In genomic region chr3:103683234-103683965, GRCm38 (mm10) we compare ENCODE assay signal across 9 mouse cellular contexts. TPM values are rescaled to one million over a fixed set of nuclear protein-coding genes. Genes with fewer than 3 reads are reported as not detected.
A peak's percentile ranks its signal among the peaks of the same experiment; 100 is the strongest.
DNase-seq lines count a peak whose midpoint lies in the region; ATAC-seq and TF ChIP-seq lines count a peak whose summit lies in the region.
"Had no signal": no experiment of that assay in that cellular context is flagged by ENCODE, and none has a peak within 500 bp of the region (broad histone marks: within the 10 kb centered on the region; RNA-seq: fewer than 3 reads in every experiment).

No protein-coding gene starts in this region.

- no peaks in the 10 kb centered on the region for H3K27me3 ChIP-seq in intestine, embryonic 14.5 days (replicated peaks; ENCODE audit: control insufficient read depth, insufficient read depth, low read length)
- H3K27me3 ChIP-seq in intestine, postnatal 0 days (replicated peaks; ENCODE audit: control insufficient read depth, insufficient read depth, low read length) = no peaks in the 10 kb centered on the region

- no peak overlapping the region for H3K9ac ChIP-seq in intestine, embryonic 14.5 days (ENCODE audit: low read length)
- no peak overlapping the region for H3K9ac ChIP-seq in intestine, postnatal 0 days (ENCODE audit: low read depth, low read length)
- H3K9ac ChIP-seq: liver, embryonic 13.5 days had no signal

- no peaks in the 10 kb centered on the region for H3K36me3 ChIP-seq in intestine, embryonic 14.5 days (ENCODE audit: control insufficient read depth, insufficient read depth, low read length)
- no peaks in the 10 kb centered on the region for H3K36me3 ChIP-seq in intestine, postnatal 0 days (ENCODE audit: control insufficient read depth, insufficient read depth)
- H3K36me3 ChIP-seq: liver, embryonic 13.5 days had no signal

- no peak overlapping the region for H3K27ac ChIP-seq in intestine, embryonic 14.5 days (ENCODE audit: low read depth)
- no peak overlapping the region for H3K27ac ChIP-seq in intestine, postnatal 0 days (ENCODE audit: low read depth, low read length)
- H3K27ac ChIP-seq: liver, embryonic 13.5 days had no signal

- H3K4me2 ChIP-seq in intestine, embryonic 14.5 days (ENCODE audit: low read length) = peak overlapping the region; percentile 15; the same call in 1 of the 2 replicates
- no peak overlapping the region for H3K4me2 ChIP-seq in intestine, postnatal 0 days (replicated peaks; ENCODE audit: low read depth)
- H3K4me2 ChIP-seq: liver, embryonic 13.5 days had no signal

- no peaks in the 10 kb centered on the region for H3K9me3 ChIP-seq in intestine, embryonic 14.5 days (ENCODE audit: control insufficient read depth, low read length)
- no peaks in the 10 kb centered on the region for H3K9me3 ChIP-seq in intestine, postnatal 0 days (ENCODE audit: control insufficient read depth)
- H3K9me3 ChIP-seq: liver, embryonic 13.5 days had no signal

- ATAC-seq in intestine, embryonic 14.5 days (replicated peaks; ENCODE audit: low FRiP score, low TSS enrichment, low read depth) = no peak
- no peak for ATAC-seq in intestine, postnatal 0 days

- WGBS in intestine, embryonic 14.5 days = 6% methylated on average over 21 of the region's 21 CpGs
- WGBS in intestine, postnatal 0 days = 13% methylated on average over 21 of the region's 21 CpGs

- TF ChIP-seq CTCF in intestine, postnatal 0 days (IDR thresholded peaks at IDR 0.05; ENCODE audit: low read depth) = no peak

- no peak overlapping the region for H3K4me3 ChIP-seq in intestine, embryonic 14.5 days (ENCODE audit: low read depth, low read length)
- H3K4me3 ChIP-seq in intestine, postnatal 0 days (ENCODE audit: low read depth, low read length) = no peak overlapping the region
- H3K4me3 ChIP-seq: liver, embryonic 13.5 days had no signal

- no peak for DNase-seq in intestine, embryonic 14.5 days (ENCODE audit: low spot score)
- peak; percentile 29 for DNase-seq in adrenal gland, postnatal 10 days
- peak; percentile 60 to 80 for DNase-seq in frontal cortex, adult 2 months (ENCODE audit: extremely low spot score in 1 of 2, low spot score in 1 of 2)
- DNase-seq in mesoderm, embryonic 11.5 days (ENCODE audit: low read depth, low spot score) = peak; percentile 49
- DNase-seq in natural killer cell, adult 2 months (ENCODE audit: low spot score in 2 of 2) = no peak
- no peak for DNase-seq in urinary bladder, postnatal 14 days (ENCODE audit: low spot score)
- DNase-seq in urinary bladder, postnatal 36 days (ENCODE audit: low spot score in 2 of 2) = no peak
- DNase-seq: liver, embryonic 13.5 days had no signal

- peaks cover 6% of the 10 kb centered on the region; the same call in 1 of the 2 replicates for H3K4me1 ChIP-seq in intestine, embryonic 14.5 days (replicated peaks; ENCODE audit: control insufficient read depth, insufficient read depth, low read length)
- no peaks in the 10 kb centered on the region for H3K4me1 ChIP-seq in intestine, postnatal 0 days (replicated peaks; ENCODE audit: control insufficient read depth, insufficient read depth, low read length)
- H3K4me1 ChIP-seq: liver, embryonic 13.5 days had no signal

RNA-seq across cellular contexts. Expression of gene Atg4a-ps, which starts 37.5 kb away (rescaled TPM):
- 0.15 and 0.20 TPM in 2 replicates for polyA plus RNA-seq in intestine, embryonic 14.5 days (2014; fragmentation: Nextera tagmentation; extraction: Ambion mirVana)
- polyA plus RNA-seq in intestine, postnatal 0 days (2015; fragmentation: Nextera tagmentation; extraction: Ambion mirVana) = 0.26 and 0.31 TPM in 2 replicates
- total RNA-seq in adrenal gland, postnatal 10 days (2021) = 1 to 10 TPM in 1 of 2 experiments, under 1 TPM in 1; 0.39 to 2.0 TPM
- polyA plus RNA-seq in frontal cortex, adult 2 months (2012; rRNA removed) = 0.06 and 0.12 TPM in 2 replicates

RNA-seq across cellular contexts. Expression of gene Olfml3, which starts 54.4 kb away (rescaled TPM):
- 66.6 and 79.3 TPM in 2 replicates for polyA plus RNA-seq in intestine, embryonic 14.5 days (2014; fragmentation: Nextera tagmentation; extraction: Ambion mirVana)
- 11.5 and 13.1 TPM in 2 replicates for polyA plus RNA-seq in intestine, postnatal 0 days (2015; fragmentation: Nextera tagmentation; extraction: Ambion mirVana)
- 10 to 100 TPM; 15.9 to 17.5 TPM for total RNA-seq in adrenal gland, postnatal 10 days (2021)
- polyA plus RNA-seq in frontal cortex, adult 2 months (2012; rRNA removed) = 11.0 and 14.8 TPM in 2 replicates

RNA-seq across cellular contexts. Expression of gene Gm10964, which starts 55.8 kb away (rescaled TPM):
- not detected in 2 replicates for polyA plus RNA-seq in intestine, embryonic 14.5 days (2014; fragmentation: Nextera tagmentation; extraction: Ambion mirVana)
- polyA plus RNA-seq in intestine, postnatal 0 days (2015; fragmentation: Nextera tagmentation; extraction: Ambion mirVana) = not detected in 2 replicates
- not detected for total RNA-seq in adrenal gland, postnatal 10 days (2021)
- not detected in 2 replicates for polyA plus RNA-seq in frontal cortex, adult 2 months (2012; rRNA removed)
- polyA plus RNA-seq: liver, embryonic 13.5 days had no signal

Comparison
In these comparisons a context has a peak if more than half of its experiments do, and no peak if none do; other contexts are left out.
1. DNase-seq: peak in adrenal gland, postnatal 10 days (single experiment), frontal cortex, adult 2 months (2 of 2) and mesoderm, embryonic 11.5 days (single experiment); none in intestine, embryonic 14.5 days (single experiment), natural killer cell, adult 2 months (0 of 2), urinary bladder, postnatal 14 days (single experiment) and urinary bladder, postnatal 36 days (0 of 2).